Mouse (Mus musculus) cerebral cortex, adult 2 months (tissue): ENCODE results near the gene Nedd9.

Experiments used
- WGBS: fragments of 180-500 bp; shearing (Covaris S2); methylation state at CpG from one replicate; pipeline ENCODE4 v1.1.7; 2018; 5-methylcytosine and 5-hydroxymethylcytosine counted together

Nedd9 gene

DNA sequence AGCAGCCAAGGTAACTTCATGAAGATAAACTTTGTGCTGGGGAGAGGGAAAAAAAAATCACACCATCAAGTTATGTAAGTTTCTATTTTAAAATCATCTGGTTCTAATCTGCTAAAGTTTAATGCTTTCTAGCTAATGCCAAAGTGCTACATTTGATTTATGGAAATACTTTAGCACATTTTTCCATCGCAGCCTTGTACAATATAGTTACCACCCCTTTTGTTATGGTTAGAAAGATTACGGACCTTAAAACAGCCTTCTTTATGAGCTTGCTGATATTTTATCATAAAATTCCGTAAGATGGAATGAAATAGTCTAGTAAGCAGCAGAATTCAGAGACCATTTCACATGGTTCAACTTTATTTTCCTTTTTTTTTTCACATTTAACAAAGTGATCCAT is 115.6 kb downstream of the Nedd9 start:
- 75% methylated on average over 3 of the region's 3 CpGs for WGBS

DNA sequence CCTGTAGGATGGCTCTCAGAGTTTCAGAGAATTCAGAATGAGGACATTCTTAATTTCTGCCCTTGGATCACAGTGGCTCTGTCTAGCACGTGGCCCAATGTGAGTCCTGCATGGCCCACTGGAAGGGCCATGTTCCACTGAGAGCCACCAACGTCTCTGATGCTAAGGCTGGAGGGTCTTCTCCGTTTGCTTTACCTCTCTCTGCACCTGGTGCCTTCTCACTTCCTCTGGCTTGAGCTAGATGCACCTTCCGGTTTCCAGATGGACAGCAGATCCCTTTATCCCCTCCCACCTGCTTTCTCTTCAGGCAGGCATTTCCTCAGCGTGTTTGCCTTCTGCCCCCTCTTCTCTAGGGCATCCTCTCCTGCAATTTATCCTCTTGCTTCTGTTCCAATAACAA is 118.5 kb downstream of the Nedd9 start:
- 91% methylated on average over 5 of the region's 5 CpGs for WGBS

DNA sequence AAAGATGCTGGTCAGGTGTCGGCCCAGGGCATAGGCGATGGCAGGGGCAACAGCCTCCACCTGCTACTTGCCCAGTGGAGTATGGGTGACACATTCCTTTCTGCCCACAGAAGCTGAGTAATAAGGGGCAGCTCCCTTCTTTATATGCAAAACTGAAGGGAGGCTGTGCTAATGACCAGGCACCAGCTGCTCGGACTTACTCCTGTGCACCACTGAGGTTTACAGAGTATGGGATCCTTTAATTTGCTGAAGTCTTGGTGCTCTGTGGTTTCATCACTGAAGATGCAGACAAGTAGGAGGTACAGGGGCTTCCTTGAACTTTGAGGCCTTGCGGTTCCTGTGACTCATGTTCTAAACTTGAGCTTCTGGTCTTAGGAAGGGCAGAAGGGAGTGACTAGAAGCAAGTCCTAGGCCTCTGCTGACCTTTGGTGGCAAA is 120.0 kb downstream of the Nedd9 start:
- WGBS, result 92% methylated on average over 4 of the region's 4 CpGs

DNA sequence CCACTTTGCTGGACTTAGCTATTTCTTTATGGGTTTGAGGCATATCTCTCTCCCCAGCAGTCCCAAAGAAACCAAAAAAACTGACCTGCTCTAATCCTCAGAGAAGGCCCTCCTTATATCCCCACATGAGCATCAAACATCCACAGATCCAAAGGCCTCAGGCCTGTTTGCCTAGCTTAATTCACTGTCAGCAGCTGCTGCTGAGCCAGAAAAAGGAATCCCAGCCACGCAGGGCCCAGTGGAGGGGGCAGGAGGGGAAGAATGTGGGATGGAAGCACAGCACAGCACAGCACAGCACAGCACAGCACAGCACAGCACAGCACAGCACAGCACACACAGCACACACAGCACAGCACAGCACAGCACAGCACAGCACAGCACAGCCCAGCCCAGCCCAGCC is 120.6 kb downstream of the Nedd9 start:
- WGBS, result 74% methylated on average over 1 of the region's 1 CpGs

DNA sequence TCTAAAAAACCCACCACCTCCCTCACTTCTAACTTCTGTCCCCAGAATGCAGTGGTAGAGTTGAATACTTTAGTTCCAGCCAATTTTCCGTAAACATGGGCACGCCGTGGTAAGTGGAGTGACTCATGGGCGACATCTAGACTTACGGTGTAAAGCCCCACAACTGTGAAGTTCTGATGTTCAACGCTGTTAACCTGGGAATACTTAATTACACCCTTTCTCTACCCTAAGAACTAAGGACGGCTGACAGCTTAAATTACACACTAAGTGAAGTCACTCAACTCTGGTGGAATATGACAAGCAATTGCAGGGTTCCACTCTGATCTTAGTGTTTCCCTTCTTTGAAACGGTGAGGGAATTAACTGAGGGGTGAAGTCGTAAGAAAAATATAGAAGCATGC is 122.9 kb downstream of the Nedd9 start:
- 89% methylated on average over 9 of the region's 9 CpGs for WGBS

DNA sequence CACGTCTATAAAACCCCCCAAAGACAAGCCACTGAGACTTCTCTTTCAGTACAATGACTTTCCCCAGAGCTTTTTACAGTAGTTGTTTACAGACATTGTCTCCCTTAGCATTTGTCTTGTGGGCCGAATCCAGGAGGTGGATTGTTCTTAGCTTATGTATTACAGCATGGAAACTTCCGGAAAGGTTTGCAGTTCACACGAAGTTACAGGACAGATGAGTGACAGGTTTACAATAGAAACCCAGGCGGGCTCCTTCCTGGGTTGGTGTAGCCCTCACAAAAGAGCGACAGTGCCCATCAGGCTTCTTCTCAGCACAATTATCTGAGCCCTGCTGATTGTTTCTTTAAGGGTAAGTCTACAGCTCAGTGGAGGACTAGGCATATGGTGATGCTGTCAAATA is 124.3 kb downstream of the Nedd9 start:
- 73% methylated on average over 6 of the region's 6 CpGs for WGBS

DNA sequence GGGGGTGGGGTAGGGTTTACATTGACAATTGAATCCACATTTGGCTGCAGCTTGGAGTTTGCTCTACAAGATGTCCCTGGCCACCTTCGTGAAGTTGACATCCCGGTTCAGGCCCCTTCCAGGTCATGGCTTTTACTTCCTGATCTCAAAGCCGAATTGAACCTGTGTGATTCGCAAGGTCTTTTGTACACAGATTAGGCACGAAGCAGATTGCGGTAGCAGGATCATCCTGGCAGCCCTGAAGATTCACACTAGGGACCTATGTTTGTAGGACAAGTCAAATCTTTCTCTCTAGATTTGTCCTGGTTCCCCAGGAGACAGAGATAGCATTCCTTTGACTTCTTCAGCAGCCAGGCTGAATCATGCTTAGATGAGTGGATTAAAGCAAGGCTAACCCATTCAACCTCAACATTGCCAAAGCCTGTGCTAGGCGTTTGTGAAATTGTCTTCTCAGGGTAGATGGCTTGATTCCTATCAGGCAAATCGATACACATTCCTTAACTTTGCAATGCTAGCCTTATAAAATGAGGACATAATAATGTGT is 126.8 kb downstream of the Nedd9 start:
- WGBS, result 76% methylated on average over 8 of the region's 8 CpGs

DNA sequence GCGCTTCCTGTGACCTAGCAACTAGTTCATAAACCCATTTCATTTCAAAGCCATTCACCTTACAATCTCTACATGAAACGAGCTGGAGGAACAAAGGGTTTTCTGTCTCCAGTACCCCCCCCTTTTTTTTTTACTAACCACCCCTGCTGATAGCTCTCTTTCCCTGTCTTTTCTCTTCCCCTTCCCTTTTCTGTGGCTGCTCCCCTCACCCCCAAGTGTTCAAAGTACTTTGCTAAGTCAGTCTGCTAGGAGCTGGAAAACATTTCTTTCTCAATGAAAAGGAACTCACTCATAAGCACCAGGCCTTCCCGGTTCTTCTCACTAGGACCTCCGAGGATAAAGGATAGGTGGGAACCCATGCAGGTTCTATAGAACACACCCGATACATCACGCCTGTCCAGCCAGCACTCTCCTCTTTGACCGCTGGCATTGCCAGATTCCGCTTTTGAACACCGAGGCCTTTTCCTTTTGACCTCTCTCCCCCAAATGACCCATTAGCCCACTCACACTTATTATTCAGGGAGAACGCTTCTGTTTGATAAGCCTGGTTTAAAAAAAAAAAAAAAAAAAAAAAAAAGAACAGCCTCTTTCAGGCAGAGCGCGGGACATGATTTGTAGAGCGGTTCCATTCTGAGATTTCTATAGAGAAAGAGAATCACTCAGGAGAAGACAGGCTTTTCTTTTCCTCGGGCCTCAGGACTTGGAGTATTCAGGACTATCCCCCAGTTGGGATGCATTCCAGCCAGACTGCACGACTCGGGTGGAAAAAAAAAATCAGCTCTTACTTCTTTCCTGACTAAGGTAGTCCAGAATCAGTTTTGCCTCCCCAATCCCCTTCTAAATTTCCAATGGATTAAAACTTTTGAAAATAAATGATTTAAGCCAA is 127.6 kb downstream of the Nedd9 start:
- WGBS, result 20% methylated on average over 16 of the region's 16 CpGs

DNA sequence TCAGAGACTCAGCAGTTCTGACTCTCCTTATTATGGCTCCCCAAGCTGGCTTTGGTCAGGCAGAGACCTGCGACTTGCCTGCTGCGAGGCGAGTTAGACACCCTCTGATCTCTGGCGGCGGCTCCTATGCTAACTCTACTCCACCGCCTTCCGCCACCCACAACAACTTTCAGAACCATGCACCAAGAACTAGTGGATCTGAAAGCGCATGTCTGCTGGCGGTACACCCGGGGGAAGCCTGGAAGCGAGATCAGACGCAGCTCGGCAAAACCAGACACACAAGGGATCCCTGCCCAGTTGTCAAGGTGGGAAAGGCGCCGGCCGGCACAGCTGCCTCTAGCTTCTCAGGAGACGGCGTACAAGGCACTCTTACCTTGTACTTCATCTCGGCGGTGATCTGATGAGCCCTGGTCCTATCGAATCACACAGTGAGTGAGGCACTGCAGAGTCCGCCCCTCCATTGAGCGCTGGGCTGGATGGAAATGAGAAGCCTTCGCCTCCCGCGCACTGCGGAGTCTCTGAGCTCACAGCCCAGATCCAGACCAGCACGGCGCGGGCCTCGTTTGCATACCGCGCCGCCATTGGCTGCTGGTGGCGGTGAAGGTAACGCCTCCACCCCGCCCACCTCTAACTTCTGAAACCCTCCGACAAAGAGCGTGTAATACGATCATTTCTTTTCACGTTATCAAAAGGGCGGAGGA is 128.5 kb downstream of the Nedd9 start:
- WGBS, result under 1% methylated on average over 42 of the region's 42 CpGs

DNA sequence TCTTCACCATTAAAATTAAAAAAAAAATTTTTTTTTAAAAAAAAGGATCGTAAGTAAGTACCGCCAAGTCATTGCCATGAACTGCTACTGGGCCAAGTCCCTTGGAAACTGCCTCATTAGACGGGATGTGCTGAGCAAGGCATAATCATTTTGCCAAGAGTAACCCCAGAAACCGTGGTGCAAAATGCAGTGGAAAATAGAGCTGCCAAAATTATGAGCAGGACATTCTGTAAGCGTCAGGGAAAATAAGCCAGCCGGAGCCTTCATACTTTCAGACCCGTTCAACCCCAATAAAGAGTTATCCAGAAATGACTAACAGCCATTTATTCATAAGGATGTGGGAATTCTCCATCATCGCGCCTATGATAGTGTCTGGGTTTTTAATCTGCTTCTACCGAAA is 129.2 kb downstream of the Nedd9 start:
- WGBS, result 6% methylated on average over 10 of the region's 10 CpGs

DNA sequence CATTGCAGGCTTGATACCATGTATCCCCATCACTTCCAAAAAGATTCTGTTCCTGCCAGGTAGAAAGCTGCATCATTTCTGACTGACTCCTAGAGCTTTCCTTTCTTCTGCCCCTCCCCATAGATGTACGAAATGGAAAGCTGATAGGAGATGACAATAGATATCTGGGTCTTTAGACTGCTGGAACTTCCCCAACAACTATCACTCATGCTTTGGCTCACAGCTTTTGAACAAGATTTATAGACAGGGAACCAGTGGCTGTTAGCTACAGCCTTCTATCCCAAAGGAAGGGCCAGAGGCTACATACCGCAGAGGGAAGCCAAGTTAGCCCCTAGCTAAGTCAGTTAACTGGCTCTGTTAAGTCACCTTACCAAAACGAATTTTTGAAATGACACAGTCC is 129.6 kb downstream of the Nedd9 start:
- 37% methylated on average over 3 of the region's 3 CpGs for WGBS

DNA sequence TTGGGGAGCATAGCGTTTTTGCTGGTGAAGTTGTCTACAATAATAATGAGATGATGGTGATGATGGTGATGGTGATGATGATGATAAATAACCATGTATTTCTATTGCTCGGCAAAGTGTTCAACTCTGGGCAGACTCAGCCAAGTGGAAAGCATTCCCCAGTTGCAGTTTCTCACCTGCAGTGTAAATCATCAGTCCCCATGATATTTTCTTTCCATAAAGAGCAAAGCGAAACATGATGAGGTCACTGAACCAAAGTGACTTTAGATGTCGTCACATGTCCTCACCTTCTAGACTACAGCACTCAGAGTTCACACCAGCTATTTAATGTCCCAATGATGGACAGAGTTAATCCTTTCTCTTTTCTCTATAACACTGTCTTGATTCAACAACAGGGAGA is 130.0 kb downstream of the Nedd9 start:
- 74% methylated on average over 4 of the region's 4 CpGs for WGBS

DNA sequence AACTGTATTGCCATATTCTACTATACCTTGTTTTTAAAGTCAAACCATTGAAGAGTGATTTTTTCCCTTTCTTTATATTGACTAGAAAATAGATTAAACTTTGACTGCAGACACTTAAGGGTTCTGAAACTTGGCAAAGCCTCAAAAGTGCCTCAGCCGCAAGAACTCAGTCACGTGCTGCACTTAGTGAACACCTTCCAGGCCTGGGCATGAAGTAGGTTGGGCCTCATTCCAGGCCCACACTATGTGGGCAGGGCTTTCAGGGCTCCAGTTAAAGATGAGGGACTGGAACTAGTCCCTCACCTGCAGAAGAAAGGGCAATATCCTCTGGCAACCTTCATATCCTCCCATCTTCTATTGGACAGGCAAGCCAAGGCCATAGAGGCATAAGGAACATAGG is 131.6 kb downstream of the Nedd9 start:
- WGBS, result 53% methylated on average over 2 of the region's 2 CpGs

DNA sequence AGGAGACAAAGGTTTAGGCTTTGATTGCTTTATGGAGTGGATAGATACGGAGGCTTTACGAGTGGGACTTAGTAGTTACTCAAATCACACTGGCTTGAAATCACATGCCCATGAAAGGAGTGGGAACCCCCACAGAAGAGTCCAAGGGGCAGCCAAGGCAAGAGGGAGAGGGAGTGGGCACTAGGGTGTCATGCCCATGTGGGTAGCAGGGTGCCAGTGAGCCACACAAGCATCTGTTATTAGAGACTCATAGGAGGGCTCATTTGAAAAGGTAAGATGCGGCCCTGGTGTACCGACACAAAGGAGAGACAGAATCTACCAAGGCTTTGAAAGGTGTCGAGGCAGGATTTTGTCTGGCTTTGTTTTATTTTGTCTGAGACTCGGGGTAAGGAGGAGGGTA is 132.6 kb downstream of the Nedd9 start:
- WGBS, result 79% methylated on average over 6 of the region's 6 CpGs

DNA sequence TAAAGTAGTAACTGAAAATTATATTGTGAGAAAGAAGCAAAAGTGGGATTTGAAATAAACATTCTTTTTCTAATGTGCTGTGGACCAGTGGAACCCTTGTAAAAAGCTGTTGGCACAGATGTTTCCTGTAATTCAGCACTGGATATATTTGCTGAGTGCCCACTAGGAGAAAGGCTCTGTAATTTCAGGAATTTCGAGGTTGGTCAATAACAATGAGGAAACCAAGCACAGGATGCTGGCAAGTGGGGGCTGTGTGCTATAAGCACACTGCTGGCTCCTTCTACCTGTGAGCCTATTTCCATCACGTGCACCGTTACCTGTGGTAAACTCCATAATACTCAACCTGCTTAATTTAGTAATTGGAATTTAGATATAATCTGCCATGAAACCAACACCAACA is 133.5 kb downstream of the Nedd9 start:
- WGBS, result 77% methylated on average over 3 of the region's 3 CpGs

DNA sequence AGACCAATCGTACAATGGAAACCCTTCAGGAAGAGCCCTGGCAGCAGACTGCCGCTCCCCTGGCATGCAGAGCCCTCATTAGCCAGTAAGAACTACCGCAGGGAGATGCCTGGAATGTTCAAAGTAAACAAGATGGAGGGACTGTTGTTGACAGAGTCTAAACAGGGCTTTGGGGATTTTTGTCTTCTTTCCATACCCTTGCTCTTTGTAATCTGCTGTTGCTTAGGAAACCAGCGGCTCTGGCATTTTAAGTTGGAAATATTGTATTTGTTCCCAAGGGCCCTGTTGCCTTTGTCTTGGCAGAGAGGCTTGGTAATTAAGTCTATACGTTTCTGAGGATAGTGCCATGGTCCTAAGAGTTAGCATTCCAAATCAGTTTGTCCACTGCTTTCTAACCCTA is 134.8 kb downstream of the Nedd9 start:
- WGBS, result 40% methylated on average over 5 of the region's 5 CpGs

DNA sequence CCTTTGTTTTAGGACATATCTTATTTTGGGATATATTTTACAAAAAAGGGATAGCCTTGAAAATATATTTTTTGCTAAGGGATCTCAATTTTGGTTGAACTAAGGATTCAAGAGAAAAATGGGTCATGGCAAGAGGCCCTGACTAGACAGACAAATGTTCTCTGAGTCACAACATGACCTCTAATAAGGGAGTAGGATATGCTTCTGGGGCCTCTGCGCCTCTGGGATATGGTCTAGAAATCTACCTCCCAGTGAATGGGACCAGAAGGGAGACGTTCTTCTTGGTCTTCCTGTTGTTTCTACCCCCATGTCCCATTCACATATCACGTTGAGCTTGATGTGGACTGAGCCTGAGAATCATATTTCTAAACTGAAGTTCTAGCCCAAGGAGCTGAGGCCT is 136.6 kb downstream of the Nedd9 start:
- 84% methylated on average over 3 of the region's 3 CpGs for WGBS

DNA sequence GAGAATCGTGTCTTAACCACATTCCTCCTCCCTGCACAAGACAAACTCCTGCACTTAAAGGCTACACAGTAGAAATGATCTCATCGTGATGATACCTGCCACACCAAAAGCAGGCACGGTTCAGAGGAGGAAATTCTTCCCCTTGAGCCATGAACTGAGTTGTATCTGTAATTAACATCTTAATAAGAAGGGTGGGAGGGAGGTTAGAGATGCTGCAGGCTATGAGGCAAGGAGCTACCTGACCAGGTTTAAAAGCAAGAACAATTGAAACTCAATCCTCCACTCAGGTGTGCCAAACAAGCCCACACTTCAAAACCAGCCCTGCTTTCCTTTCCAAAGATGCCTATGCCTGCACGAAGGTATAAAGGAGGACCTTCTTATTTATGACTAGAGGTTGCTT is 137.4 kb downstream of the Nedd9 start:
- 78% methylated on average over 4 of the region's 4 CpGs for WGBS

DNA sequence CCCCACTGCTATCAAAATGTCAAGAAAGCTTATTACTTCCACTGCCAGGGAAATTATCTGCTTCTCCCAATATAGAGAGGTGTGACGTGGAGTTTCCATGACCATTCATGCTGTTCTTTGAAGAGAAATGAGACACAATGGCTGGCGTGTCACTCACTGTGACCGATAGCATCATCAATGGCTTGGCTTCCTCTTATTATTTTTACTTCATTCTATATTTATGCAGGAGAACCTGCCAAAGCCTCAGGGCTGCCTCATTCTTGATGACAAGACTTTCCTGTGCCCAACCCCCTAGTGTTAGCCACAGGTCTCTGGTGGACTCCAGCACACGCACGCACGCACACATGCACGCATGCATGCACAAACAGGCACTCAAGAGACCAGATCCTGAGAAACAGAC is 141.4 kb downstream of the Nedd9 start:
- WGBS, result 77% methylated on average over 7 of the region's 7 CpGs

DNA sequence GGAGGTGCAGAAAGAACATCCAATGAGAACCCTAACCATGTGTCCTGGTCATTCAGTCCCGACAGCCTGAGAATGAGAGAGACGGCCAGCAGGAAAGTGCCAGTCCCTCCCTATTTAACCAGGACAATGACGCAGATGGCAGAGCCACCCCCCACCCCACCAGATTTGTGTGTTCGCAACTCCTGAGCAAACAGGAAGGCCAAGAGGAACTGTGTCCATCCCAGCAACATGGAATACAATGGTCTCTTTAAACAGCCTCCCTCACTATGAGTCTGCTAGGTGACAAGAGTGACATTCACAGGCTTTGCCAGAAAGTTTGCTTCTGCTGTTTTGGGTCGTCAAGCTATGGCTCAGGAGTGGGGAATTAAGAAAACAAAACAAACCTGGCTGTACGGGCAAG is 141.9 kb downstream of the Nedd9 start:
- WGBS, result 58% methylated on average over 6 of the region's 6 CpGs

DNA sequence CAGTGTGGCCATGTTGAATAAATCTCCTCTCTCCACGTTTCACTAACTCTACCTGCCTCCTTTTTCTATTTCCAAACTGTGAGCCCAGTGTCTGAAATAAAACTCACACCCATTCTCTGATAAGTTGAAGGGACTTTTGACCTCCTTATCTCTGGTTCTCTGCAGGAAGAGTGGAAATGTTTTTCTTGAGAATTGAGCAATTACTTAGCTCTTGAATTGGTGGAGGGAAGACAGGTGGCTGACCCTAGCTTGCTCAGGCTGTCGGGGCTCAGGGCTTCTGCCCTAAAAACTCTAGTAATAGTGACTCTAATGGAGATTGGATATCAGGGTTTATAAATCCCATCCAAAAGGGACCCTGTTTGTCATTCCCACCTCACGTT is 143.3 kb downstream of the Nedd9 start:
- 92% methylated on average over 3 of the region's 3 CpGs for WGBS

DNA sequence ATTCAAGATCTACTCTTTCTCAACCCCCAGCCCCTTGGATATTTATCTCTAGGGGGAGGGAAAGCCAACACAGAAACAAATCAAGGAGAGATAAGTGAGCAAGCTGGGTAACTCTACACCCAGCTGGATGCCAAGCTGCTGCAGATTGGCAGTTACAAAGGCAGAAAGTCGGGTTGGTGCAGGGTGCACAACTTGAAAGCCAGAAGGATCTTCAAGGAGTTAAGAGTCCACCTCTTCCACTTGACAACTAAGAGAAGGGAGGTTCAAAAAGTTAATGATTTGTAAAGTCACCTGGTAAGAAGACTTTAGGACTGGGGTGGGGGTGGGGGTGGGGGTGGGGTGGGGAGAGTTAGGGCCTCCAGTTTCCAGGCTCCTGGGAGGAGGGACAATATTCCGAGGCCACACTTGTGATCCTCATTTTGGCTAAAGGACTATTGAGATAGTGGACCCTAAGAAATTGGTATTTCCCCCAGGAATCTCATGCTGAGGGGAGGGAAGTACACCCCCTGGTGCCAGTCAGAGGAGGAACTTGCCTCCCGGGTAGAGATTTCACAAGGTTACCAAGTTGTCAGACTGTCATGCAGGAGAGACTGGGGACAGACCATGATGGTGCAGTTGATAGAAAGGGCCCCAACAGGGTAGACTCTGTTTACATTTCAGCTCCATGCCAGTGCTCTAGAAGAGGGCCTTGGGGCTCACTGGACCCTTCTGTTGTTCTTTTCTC is 143.8 kb downstream of the Nedd9 start:
- 85% methylated on average over 3 of the region's 3 CpGs for WGBS
